Mouse (Mus musculus): ENCODE data around the gene Plek2.

GRCm38 (mm10) chr12:78891149-78891548 is 15.6 kb downstream of the Plek2 start:
- TF ChIP-seq CTCF (IDR thresholded peaks at IDR 0.05 in 2 of 3, conservative IDR thresholded peaks at IDR 0.05 in 1 of 3; ENCODE audit: control insufficient read depth in 1 of 3, insufficient read depth in 1 of 3, low read depth in 2 of 3, low read length in 3 of 3, poor library complexity in 1 of 3, severe bottlenecking in 1 of 3) (no peak), ELF1 (IDR thresholded peaks at IDR 0.05; ENCODE audit: low read depth, low read length) (no peak), TBP (IDR thresholded peaks at IDR 0.05; ENCODE audit: low read depth, low read length) (no peak), POLR2A (IDR thresholded peaks at IDR 0.05; ENCODE audit: control insufficient read depth in 1 of 2, insufficient read depth in 1 of 2, low read depth in 1 of 2, low read length in 2 of 2, poor library complexity in 1 of 2) (no peak), USF1 (IDR thresholded peaks at IDR 0.05; ENCODE audit: low read depth, low read length) (no peak), MAZ (IDR thresholded peaks at IDR 0.05; ENCODE audit: low read depth, low read length) (no peak), CHD1 (IDR thresholded peaks at IDR 0.05; ENCODE audit: low read depth, low read length) (no peak), TCF12 (IDR thresholded peaks at IDR 0.05; ENCODE audit: low read depth, low read length) (no peak), ZC3H11A (IDR thresholded peaks at IDR 0.05; ENCODE audit: low read depth, low read length) (no peak), JUND (IDR thresholded peaks at IDR 0.05; ENCODE audit: low read depth, low read length) (no peak), MAX (IDR thresholded peaks at IDR 0.05; ENCODE audit: low read length) (no peak)

Measured in MEL (cell line).